Mouse (Mus musculus) cerebellum, adult 11-12 months (tissue): ENCODE measurements around the gene Carmil1.

Experiments
- DNase-seq: peaks from one replicate; pipeline ENCODE4 v3.0.0; 2022

Gene Carmil1

GRCm38 (mm10) chr13:24199861-24200543 is 80.6 kb downstream of the Carmil1 start:
- DNase-seq, result no peak

GRCm38 (mm10) chr13:24198396-24198924 is 82.1 kb downstream of the Carmil1 start:
- DNase-seq, result no peak

GRCm38 (mm10) chr13:24195371-24195770 is 85.2 kb downstream of the Carmil1 start:
- no peak for DNase-seq

- DNase-seq, result no peak
These were observed 86.6 kb downstream of the Carmil1 start for GRCm38 (mm10) chr13:24194018-24194417.

- DNase-seq, result no peak
These were observed 89.5 kb downstream of the Carmil1 start for GRCm38 (mm10) chr13:24190875-24191663.

GRCm38 (mm10) chr13:24187026-24187425 is 93.6 kb downstream of the Carmil1 start:
- peak; percentile 78 for DNase-seq

GRCm38 (mm10) chr13:24185641-24186040 is 95.0 kb downstream of the Carmil1 start:
- DNase-seq, result no peak

- DNase-seq, result no peak
These were observed 97.7 kb downstream of the Carmil1 start for GRCm38 (mm10) chr13:24182878-24183277.

GRCm38 (mm10) chr13:24179538-24179937 is 101.1 kb downstream of the Carmil1 start:
- no peak for DNase-seq

GRCm38 (mm10) chr13:24177600-24177999 is 103.0 kb downstream of the Carmil1 start:
- DNase-seq, result no peak

GRCm38 (mm10) chr13:24176835-24177234 is 103.8 kb downstream of the Carmil1 start:
- DNase-seq, result no peak

- no peak for DNase-seq
These were observed 110.9 kb downstream of the Carmil1 start for GRCm38 (mm10) chr13:24169658-24170057.

- no peak for DNase-seq
These were observed 117.2 kb downstream of the Carmil1 start for GRCm38 (mm10) chr13:24163368-24163767.

- DNase-seq, result no peak
These were observed 119.5 kb downstream of the Carmil1 start for GRCm38 (mm10) chr13:24161105-24161504.

- no peak for DNase-seq
These were observed 120.6 kb downstream of the Carmil1 start for GRCm38 (mm10) chr13:24159972-24160371.

GRCm38 (mm10) chr13:24159190-24159965 is 121.2 kb downstream of the Carmil1 start:
- DNase-seq, result no peak

GRCm38 (mm10) chr13:24157560-24158011 is 123.0 kb downstream of the Carmil1 start:
- no peak for DNase-seq

- DNase-seq, result peak; percentile 80
These were observed 125.4 kb downstream of the Carmil1 start for GRCm38 (mm10) chr13:24155190-24155589.

- DNase-seq, result no peak
These were observed 126.1 kb downstream of the Carmil1 start for GRCm38 (mm10) chr13:24154281-24155061.

- DNase-seq, result no peak
These were observed 128.0 kb downstream of the Carmil1 start for GRCm38 (mm10) chr13:24152610-24153009.

- DNase-seq, result no peak
These were observed 129.3 kb downstream of the Carmil1 start for GRCm38 (mm10) chr13:24151335-24151734.

- no peak for DNase-seq
These were observed 132.0 kb downstream of the Carmil1 start for GRCm38 (mm10) chr13:24148549-24148948.
